Mouse (Mus musculus): ENCODE data around the gene Suox. TPM values are rescaled to one million over a fixed set of nuclear protein-coding genes. Genes with fewer than 3 reads are reported as not detected.
"Not testable (repeated sequence)": the region's sequence is repeated elsewhere in the genome, so short reads cannot be mapped to it uniquely, and the experiment has no call there.

Gene Suox
- polyA plus RNA-seq, 1 experiment from 2014 or later, result 14.6 TPM

- Histone ChIP-seq H3K27me3 (ENCODE audit: insufficient read depth, poor library complexity, severe bottlenecking) (no peaks in the 10 kb centered on the region), H3K9me3 (no peaks in the 10 kb centered on the region), H3K36me3 (peaks cover 45% of the 10 kb centered on the region), H3K27ac (no peak overlapping the region), H3K4me3 (no peak overlapping the region), H3K4me1 (replicated peaks) (peaks cover 24% of the 10 kb centered on the region)
- WGBS, result 93% methylated on average over 13 of the region's 13 CpGs
- DNase-seq (ENCODE audit: low spot score), result no peak
These were observed 38.2 kb downstream of the Suox start for GRCm38 (mm10) chr10:128635697-128636096.

- Histone ChIP-seq H3K9me3 (no peaks in the 10 kb centered on the region), H3K36me3 (peaks cover 30% of the 10 kb centered on the region), H3K27ac (no peak overlapping the region), H3K4me3 (no peak overlapping the region), H3K27me3 (ENCODE audit: insufficient read depth, poor library complexity, severe bottlenecking) (no peaks in the 10 kb centered on the region), H3K4me1 (replicated peaks) (peaks cover 12% of the 10 kb centered on the region)
- WGBS, result 21% methylated on average over 6 of the region's 6 CpGs
- no peak for DNase-seq (ENCODE audit: low spot score)
These were observed 42.3 kb downstream of the Suox start for GRCm38 (mm10) chr10:128631571-128631970.

GRCm38 (mm10) chr10:128630306-128630705 is 43.6 kb downstream of the Suox start:
- DNase-seq (ENCODE audit: low spot score); H3K27ac ChIP-seq; H3K9me3 ChIP-seq; H3K27me3 ChIP-seq (ENCODE audit: insufficient read depth, poor library complexity, severe bottlenecking); H3K4me3 ChIP-seq: not testable (repeated sequence)
- Histone ChIP-seq H3K4me1 (replicated peaks) (peaks cover 13% of the 10 kb centered on the region), H3K36me3 (peaks cover 19% of the 10 kb centered on the region)
- 81% methylated on average over 5 of the region's 5 CpGs for WGBS

- Histone ChIP-seq H3K4me1 (replicated peaks) (peaks cover 17% of the 10 kb centered on the region), H3K27ac (no peak overlapping the region), H3K9me3 (no peaks in the 10 kb centered on the region), H3K27me3 (ENCODE audit: insufficient read depth, poor library complexity, severe bottlenecking) (no peaks in the 10 kb centered on the region), H3K36me3 (peaks cover 19% of the 10 kb centered on the region), H3K4me3 (no peak overlapping the region)
- WGBS, result 78% methylated on average over 2 of the region's 2 CpGs
- no peak for DNase-seq (ENCODE audit: low spot score)
These were observed 44.1 kb downstream of the Suox start for GRCm38 (mm10) chr10:128629746-128630145.

- peaks cover 11% of the 10 kb centered on the region for H3K4me1 ChIP-seq (replicated peaks)
- H3K4me3 ChIP-seq, result no peak overlapping the region
- H3K27me3 ChIP-seq (ENCODE audit: insufficient read depth, poor library complexity, severe bottlenecking), result no peaks in the 10 kb centered on the region
- no peaks in the 10 kb centered on the region for H3K9me3 ChIP-seq
- no peak for DNase-seq (ENCODE audit: low spot score)
- 88% methylated on average over 10 of the region's 10 CpGs for WGBS
- no peak overlapping the region for H3K27ac ChIP-seq
- H3K36me3 ChIP-seq, result peaks cover 29% of the 10 kb centered on the region
These were observed 46.2 kb downstream of the Suox start for GRCm38 (mm10) chr10:128627398-128628317.

GRCm38 (mm10) chr10:128626311-128627310 is 47.3 kb downstream of the Suox start, which contains the start of gene Rps26:
Gene Rps26, minus strand, starts transcription at chr10:128626747.
- Histone ChIP-seq H3K4me1 (replicated peaks) (peaks cover 8% of the 10 kb centered on the region), H3K4me3 (peak within 1 kb of the TSS; percentile 94), H3K36me3 (peaks cover 34% of the 10 kb centered on the region), H3K27me3 (ENCODE audit: insufficient read depth, poor library complexity, severe bottlenecking) (no peaks in the 10 kb centered on the region), H3K27ac (peak within 1 kb of the TSS; percentile 96), H3K9me3 (no peaks in the 10 kb centered on the region)
- peak; percentile 84 for DNase-seq (ENCODE audit: low spot score)
- under 1% methylated on average over 40 of the region's 40 CpGs for WGBS

- H3K27me3 ChIP-seq (ENCODE audit: insufficient read depth, poor library complexity, severe bottlenecking), result no peaks in the 10 kb centered on the region
- 52% methylated on average over 7 of the region's 7 CpGs for WGBS
- H3K27ac ChIP-seq, result peak overlapping the region; percentile 96
- no peak for DNase-seq (ENCODE audit: low spot score)
- H3K36me3 ChIP-seq, result peaks cover 34% of the 10 kb centered on the region
- peaks cover 8% of the 10 kb centered on the region for H3K4me1 ChIP-seq (replicated peaks)
- H3K4me3 ChIP-seq, result peak overlapping the region; percentile 94
- no peaks in the 10 kb centered on the region for H3K9me3 ChIP-seq
These were observed 48.5 kb downstream of the Suox start for GRCm38 (mm10) chr10:128625287-128625894.

- H3K4me3 ChIP-seq; DNase-seq (ENCODE audit: low spot score); H3K27me3 ChIP-seq (ENCODE audit: insufficient read depth, poor library complexity, severe bottlenecking); H3K4me1 ChIP-seq (replicated peaks); H3K9me3 ChIP-seq; H3K27ac ChIP-seq: not testable (repeated sequence)
- H3K36me3 ChIP-seq, result peaks cover 34% of the 10 kb centered on the region
- WGBS, result 86% methylated on average over 4 of the region's 4 CpGs
These were observed 50.7 kb downstream of the Suox start for GRCm38 (mm10) chr10:128623106-128623613.

- no peaks in the 10 kb centered on the region for H3K27me3 ChIP-seq (ENCODE audit: insufficient read depth, poor library complexity, severe bottlenecking)
- 82% methylated on average over 4 of the region's 4 CpGs for WGBS
- H3K9me3 ChIP-seq, result no peaks in the 10 kb centered on the region
- no peak overlapping the region for H3K27ac ChIP-seq
- H3K4me1 ChIP-seq (replicated peaks), result peaks cover 8% of the 10 kb centered on the region
- H3K4me3 ChIP-seq, result no peak overlapping the region
- no peak for DNase-seq (ENCODE audit: low spot score)
- peaks cover 34% of the 10 kb centered on the region for H3K36me3 ChIP-seq
These were observed 51.2 kb downstream of the Suox start for GRCm38 (mm10) chr10:128622702-128623101.

GRCm38 (mm10) chr10:128621986-128622520 is 51.8 kb downstream of the Suox start:
- H3K36me3 ChIP-seq, result peaks cover 34% of the 10 kb centered on the region
- H3K4me3 ChIP-seq, result no peak overlapping the region
- H3K4me1 ChIP-seq (replicated peaks), result peaks cover 8% of the 10 kb centered on the region
- H3K9me3 ChIP-seq, result no peaks in the 10 kb centered on the region
- no peak for DNase-seq (ENCODE audit: low spot score)
- WGBS, result 80% methylated on average over 3 of the region's 3 CpGs
- no peaks in the 10 kb centered on the region for H3K27me3 ChIP-seq (ENCODE audit: insufficient read depth, poor library complexity, severe bottlenecking)
- no peak overlapping the region for H3K27ac ChIP-seq

- no peak for DNase-seq (ENCODE audit: low spot score)
- Histone ChIP-seq H3K4me1 (replicated peaks) (peaks cover 3% of the 10 kb centered on the region), H3K27ac (no peak overlapping the region), H3K9me3 (no peaks in the 10 kb centered on the region), H3K36me3 (peaks cover 31% of the 10 kb centered on the region), H3K4me3 (no peak overlapping the region), H3K27me3 (ENCODE audit: insufficient read depth, poor library complexity, severe bottlenecking) (no peaks in the 10 kb centered on the region)
These were observed 53.6 kb downstream of the Suox start for GRCm38 (mm10) chr10:128620241-128620640.

All from hindbrain, embryonic 10.5 days (tissue).